Mouse (Mus musculus): ENCODE measurements around the gene Iqsec3. TPM values are rescaled to one million over a fixed set of nuclear protein-coding genes. Genes with fewer than 3 reads are reported as not detected.

Gene Iqsec3
- polyA plus RNA-seq (2014; fragmentation: Illumina TruSeq; extraction: RNeasy Lipid Tissue Mini Kit (QIAGEN cat#74804); ENCODE audit: low read depth, low replicate concordance): 1.2 TPM

GRCm38 (mm10) chr6:121473093-121473821 lies at the start of gene Iqsec3:
Gene Iqsec3 (minus strand): TSS chr6:121473678.

GRCm38 (mm10) chr6:121343026-121343770 lies 130.3 kb downstream of the Iqsec3 start, which contains the start of gene Slc6a12:
Gene Slc6a12 (plus strand): TSS chr6:121343076.

Other genes with a start within 250 kb of the Iqsec3 start
- gene Usp18, start 227.8 kb downstream of the Iqsec3 start, polyA plus RNA-seq (2014; fragmentation: Illumina TruSeq; extraction: RNeasy Lipid Tissue Mini Kit (QIAGEN cat#74804); ENCODE audit: low read depth, low replicate concordance): 6.5 TPM
- not detected for gene Slc6a13, start 173.5 kb downstream of the Iqsec3 start, polyA plus RNA-seq (2014; fragmentation: Illumina TruSeq; extraction: RNeasy Lipid Tissue Mini Kit (QIAGEN cat#74804); ENCODE audit: low read depth, low replicate concordance)
- not detected for gene Slc6a12, start 130.6 kb downstream of the Iqsec3 start, polyA plus RNA-seq (2014; fragmentation: Illumina TruSeq; extraction: RNeasy Lipid Tissue Mini Kit (QIAGEN cat#74804); ENCODE audit: low read depth, low replicate concordance)
- 10.3 TPM for gene A2m, start 161.7 kb upstream of the Iqsec3 start, polyA plus RNA-seq (2014; fragmentation: Illumina TruSeq; extraction: RNeasy Lipid Tissue Mini Kit (QIAGEN cat#74804); ENCODE audit: low read depth, low replicate concordance)